Mouse (Mus musculus) midbrain, embryonic 12.5 days (tissue): Measurements from ENCODE around the gene Prss38. TPM values are rescaled to one million over a fixed set of nuclear protein-coding genes. Genes with fewer than 3 reads are reported as not detected.

Experiments used
- microRNA-seq: library from miRNA; unstranded; fragments of <30 nt; microRNA quantifications from one replicate; pipeline ENCODE4, GENCODE M21; 2017
- polyA plus RNA-seq: library from polyadenylated mRNA; unstranded; fragments of >200 nt; fragmentation: Nextera tagmentation; extraction: Ambion mirVana; gene quantifications from 2 replicates; pipeline ENCODE4 v1.2.1, GENCODE M21; 2016

The Prss38 gene
- polyA plus RNA-seq, 1 experiment from 2014 or later: 0.14 TPM

Small RNA genes within 50 kb of the gene (microRNA-seq; reads per million reads assigned to microRNA genes)
- not detected for gene Gm24756

Other genes with a start within 250 kb of the Prss38 start
- gene Obscn, start 239.3 kb downstream of the Prss38 start, polyA plus RNA-seq: 0.08 and 0.14 TPM in 2 replicates
- 6.2 and 7.3 TPM in 2 replicates for gene Iba57, start 211.9 kb downstream of the Prss38 start, polyA plus RNA-seq
- gene Gjc2, start 192.4 kb downstream of the Prss38 start, polyA plus RNA-seq: 0.10 TPM in 2 replicates
- gene Guk1, start 183.4 kb downstream of the Prss38 start, polyA plus RNA-seq: 83.8 and 95.1 TPM in 2 replicates
- gene Mrpl55, start 173.2 kb downstream of the Prss38 start, polyA plus RNA-seq: 84.3 and 89.4 TPM in 2 replicates
- gene 2310033P09Rik, start 167.3 kb downstream of the Prss38 start, polyA plus RNA-seq: 35.0 and 36.4 TPM in 2 replicates
- 539 and 564 TPM in 2 replicates for gene Arf1, start 147.4 kb downstream of the Prss38 start, polyA plus RNA-seq
- 2.0 and 3.7 TPM in 2 replicates for gene Wnt3a, start 84.9 kb downstream of the Prss38 start, polyA plus RNA-seq
- gene Wnt9a, start 68.7 kb downstream of the Prss38 start, polyA plus RNA-seq: 7.3 and 8.1 TPM in 2 replicates
- gene Jmjd4, start 74.4 kb upstream of the Prss38 start, polyA plus RNA-seq: 13.5 and 13.6 TPM in 2 replicates
- 180 and 189 TPM in 2 replicates for gene Snap47, start 75.5 kb upstream of the Prss38 start, polyA plus RNA-seq
- gene Zfp867, start 96.8 kb upstream of the Prss38 start, polyA plus RNA-seq: 11.3 and 12.0 TPM in 2 replicates
- gene Zkscan17, start 151.1 kb upstream of the Prss38 start, polyA plus RNA-seq: 28.5 and 29.1 TPM in 2 replicates
- 0.18 TPM in 1 of 2 replicates, not detected in the other for gene Nlrp3, start 165.9 kb upstream of the Prss38 start, polyA plus RNA-seq
- gene Olfr222, start 200.6 kb upstream of the Prss38 start, polyA plus RNA-seq: not detected in 2 replicates
- not detected in 2 replicates for gene Olfr223, start 217.6 kb upstream of the Prss38 start, polyA plus RNA-seq